32 mouse cellular contexts compared by ENCODE assay signal in genomic region chr8:117345376-117345775, GRCm38 (mm10).
A peak's percentile ranks its signal among the peaks of the same experiment; 100 is the strongest.
DNase-seq lines count a peak whose midpoint lies in the region; ATAC-seq and TF ChIP-seq lines count a peak whose summit lies in the region.
"Had no signal": no experiment of that assay in that cellular context is flagged by ENCODE, and none has a peak within 500 bp of the region (broad histone marks: within the 10 kb centered on the region; RNA-seq: fewer than 3 reads in every experiment).

No protein-coding gene starts in this region.

- H3K9me3 ChIP-seq in intestine, embryonic 16.5 days (ENCODE audit: control insufficient read depth, low read length): no peaks in the 10 kb centered on the region
- H3K9me3 ChIP-seq in intestine, embryonic 15.5 days: no peaks in the 10 kb centered on the region
- H3K9me3 ChIP-seq in liver, embryonic 15.5 days (replicated peaks): no peaks in the 10 kb centered on the region
- no peaks in the 10 kb centered on the region for H3K9me3 ChIP-seq in liver, embryonic 11.5 days (ENCODE audit: control insufficient read depth, low read length)
- no peaks in the 10 kb centered on the region for H3K9me3 ChIP-seq in intestine, postnatal 0 days (ENCODE audit: control insufficient read depth)
- H3K9me3 ChIP-seq: embryonic facial prominence, embryonic 10.5 days; embryonic facial prominence, embryonic 13.5 days; forebrain, embryonic 12.5 days; forebrain, embryonic 15.5 days; G1E; heart, embryonic 12.5 days; heart, embryonic 15.5 days had no signal

- peaks cover 79% of the 10 kb centered on the region for H3K4me1 ChIP-seq in intestine, embryonic 16.5 days (ENCODE audit: control insufficient read depth, insufficient read depth, low read length)
- peaks cover 52% of the 10 kb centered on the region for H3K4me1 ChIP-seq in intestine, embryonic 15.5 days (replicated peaks)
- H3K4me1 ChIP-seq in liver, embryonic 15.5 days (replicated peaks): peaks cover 96% of the 10 kb centered on the region
- peaks cover 62% of the 10 kb centered on the region for H3K4me1 ChIP-seq in liver, embryonic 11.5 days (replicated peaks; ENCODE audit: control insufficient read depth, insufficient read depth, low read length)
- peaks cover 9% of the 10 kb centered on the region; the same call in 1 of the 2 replicates for H3K4me1 ChIP-seq in intestine, postnatal 0 days (replicated peaks; ENCODE audit: control insufficient read depth, insufficient read depth, low read length)

- H3K4me3 ChIP-seq in intestine, embryonic 16.5 days (ENCODE audit: low read length): no peak overlapping the region
- no peak overlapping the region for H3K4me3 ChIP-seq in intestine, embryonic 15.5 days (replicated peaks)
- H3K4me3 ChIP-seq in liver, embryonic 15.5 days (replicated peaks): no peak overlapping the region
- H3K4me3 ChIP-seq in liver, embryonic 11.5 days (ENCODE audit: low read depth, low read length): no peak overlapping the region
- no peak overlapping the region for H3K4me3 ChIP-seq in intestine, postnatal 0 days (ENCODE audit: low read depth, low read length)
- H3K4me3 ChIP-seq: embryonic facial prominence, embryonic 10.5 days; embryonic facial prominence, embryonic 13.5 days; erythroblast, embryonic 14.5 days; forebrain, embryonic 12.5 days; forebrain, embryonic 15.5 days; heart, embryonic 12.5 days; heart, embryonic 15.5 days had no signal

- intact Hi-C loops in heart, postnatal 25 days (cut with DNase I): no loop called here

- peak overlapping the region; percentile 69; the same call in 1 of the 2 replicates for H3K27ac ChIP-seq in intestine, embryonic 16.5 days (ENCODE audit: low read length)
- H3K27ac ChIP-seq in intestine, embryonic 15.5 days: no peak overlapping the region
- H3K27ac ChIP-seq in liver, embryonic 15.5 days (replicated peaks): 0 out of 2 replicates have a peak overlapping the region, but pooled peaks have one; percentile 7
- H3K27ac ChIP-seq in liver, embryonic 11.5 days (ENCODE audit: low read depth, low read length): no peak overlapping the region
- 0 out of 2 replicates have a peak overlapping the region, but pooled peaks have one; percentile 3 for H3K27ac ChIP-seq in intestine, postnatal 0 days (ENCODE audit: low read depth, low read length)
- H3K27ac ChIP-seq: embryonic facial prominence, embryonic 10.5 days; embryonic facial prominence, embryonic 13.5 days; forebrain, embryonic 12.5 days; forebrain, embryonic 15.5 days; heart, embryonic 15.5 days; hindbrain, embryonic 14.5 days; hindbrain, postnatal 0 days had no signal

- no peak for ATAC-seq in intestine, embryonic 16.5 days
- ATAC-seq in intestine, embryonic 15.5 days: no peak
- no peak for ATAC-seq in liver, embryonic 15.5 days (ENCODE audit: insufficient read depth)
- ATAC-seq in liver, embryonic 11.5 days (replicated peaks; ENCODE audit: low FRiP score): no peak
- ATAC-seq in intestine, postnatal 0 days: no peak
- ATAC-seq: forebrain, embryonic 15.5 days; hindbrain, postnatal 0 days; Patski had no signal

- no peak for TF ChIP-seq CTCF in intestine, postnatal 0 days (IDR thresholded peaks at IDR 0.05; ENCODE audit: low read depth)

- no peaks in the 10 kb centered on the region for H3K36me3 ChIP-seq in intestine, embryonic 16.5 days (ENCODE audit: control insufficient read depth, insufficient read depth, low read length)
- no peaks in the 10 kb centered on the region for H3K36me3 ChIP-seq in intestine, embryonic 15.5 days
- 0 out of 2 replicates have a peak, but pooled peaks cover 4% of the 10 kb centered on the region for H3K36me3 ChIP-seq in liver, embryonic 15.5 days (replicated peaks)
- H3K36me3 ChIP-seq in liver, embryonic 11.5 days (ENCODE audit: control insufficient read depth, insufficient read depth, low read length): no peaks in the 10 kb centered on the region
- H3K36me3 ChIP-seq in intestine, postnatal 0 days (ENCODE audit: control insufficient read depth, insufficient read depth): no peaks in the 10 kb centered on the region
- H3K36me3 ChIP-seq: embryonic facial prominence, embryonic 10.5 days; embryonic facial prominence, embryonic 13.5 days; forebrain, embryonic 12.5 days; forebrain, embryonic 15.5 days; heart, embryonic 12.5 days; heart, embryonic 15.5 days had no signal

- H3K9ac ChIP-seq in intestine, embryonic 16.5 days (ENCODE audit: low read depth, low read length): no peak overlapping the region
- H3K9ac ChIP-seq in intestine, embryonic 15.5 days: no peak overlapping the region
- H3K9ac ChIP-seq in liver, embryonic 15.5 days: no peak overlapping the region
- H3K9ac ChIP-seq in liver, embryonic 11.5 days (ENCODE audit: low read depth, low read length): no peak overlapping the region
- no peak overlapping the region for H3K9ac ChIP-seq in intestine, postnatal 0 days (ENCODE audit: low read depth, low read length)
- H3K9ac ChIP-seq: embryonic facial prominence, embryonic 13.5 days; forebrain, embryonic 12.5 days; forebrain, embryonic 15.5 days; heart, embryonic 12.5 days; heart, embryonic 15.5 days; hindbrain, embryonic 14.5 days had no signal

- no peak overlapping the region for H3K4me2 ChIP-seq in intestine, embryonic 16.5 days (ENCODE audit: low read depth, low read length)
- no peak overlapping the region for H3K4me2 ChIP-seq in intestine, embryonic 15.5 days (replicated peaks)
- H3K4me2 ChIP-seq in liver, embryonic 15.5 days: no peak overlapping the region
- no peak overlapping the region for H3K4me2 ChIP-seq in liver, embryonic 11.5 days
- H3K4me2 ChIP-seq in intestine, postnatal 0 days (replicated peaks; ENCODE audit: low read depth): no peak overlapping the region
- H3K4me2 ChIP-seq: embryonic facial prominence, embryonic 13.5 days; forebrain, embryonic 12.5 days; forebrain, embryonic 15.5 days; heart, embryonic 12.5 days; heart, embryonic 15.5 days; hindbrain, embryonic 14.5 days had no signal

- 82% methylated on average over 11 of the region's 11 CpGs for WGBS in intestine, embryonic 16.5 days
- WGBS in intestine, embryonic 15.5 days: 82% methylated on average over 11 of the region's 11 CpGs
- 68% methylated on average over 11 of the region's 11 CpGs for WGBS in liver, embryonic 15.5 days (ENCODE audit: insufficient replicate concordance)
- 72% methylated on average over 11 of the region's 11 CpGs for whole genome bisulfite sequencing in liver, embryonic 11.5 days
- 80% methylated on average over 11 of the region's 11 CpGs for WGBS in intestine, postnatal 0 days

- DNase-seq in liver, embryonic 11.5 days (ENCODE audit: low spot score): no peak
- peak; percentile 67 for DNase-seq in 416B (ENCODE audit: low read depth)
- no peak for DNase-seq in heart, postnatal 25 days (ENCODE audit: low spot score)
- no peak for DNase-seq in gastrocnemius, postnatal 25 days
- DNase-seq: adrenal gland, postnatal 10 days; adrenal gland, postnatal 36 days; B cell, adult 2 months; cerebellum, adult 11 months; cerebellum, adult 2 months; cerebellum, adult 9-11 months; cerebellum, postnatal 25 days; embryo, embryonic 11 days; gastrocnemius, postnatal 10 days; heart, adult 18-20 months; heart, postnatal 10 days; heart, postnatal 4 days had no signal

- H3K27me3 ChIP-seq in intestine, embryonic 16.5 days (replicated peaks; ENCODE audit: control insufficient read depth, insufficient read depth, low read length): no peaks in the 10 kb centered on the region
- no peaks in the 10 kb centered on the region for H3K27me3 ChIP-seq in intestine, embryonic 15.5 days (replicated peaks)
- no peaks in the 10 kb centered on the region for H3K27me3 ChIP-seq in liver, embryonic 15.5 days
- H3K27me3 ChIP-seq in liver, embryonic 11.5 days (replicated peaks; ENCODE audit: control insufficient read depth, insufficient read depth, low read length): no peaks in the 10 kb centered on the region
- H3K27me3 ChIP-seq in intestine, postnatal 0 days (replicated peaks; ENCODE audit: control insufficient read depth, insufficient read depth, low read length): no peaks in the 10 kb centered on the region
- H3K27me3 ChIP-seq: CH12.LX; embryonic facial prominence, embryonic 13.5 days; forebrain, embryonic 12.5 days; forebrain, embryonic 15.5 days; heart, embryonic 12.5 days; heart, embryonic 15.5 days; Patski had no signal

Comparison
In these comparisons a context has a peak if more than half of its experiments do, and no peak if none do; other contexts are left out.
1. H3K27ac ChIP-seq: peak in intestine, embryonic 16.5 days (single experiment), liver, embryonic 15.5 days (single experiment) and intestine, postnatal 0 days (single experiment); none in intestine, embryonic 15.5 days (single experiment) and liver, embryonic 11.5 days (single experiment).